Mouse (Mus musculus): ENCODE measurements around the gene Amot.

Gene Amot

GRCm38 (mm10) chrX:145482383-145482782 is 22.6 kb downstream of the Amot start:
- in situ Hi-C loops (cut with MboI, MseI), result no loop called here

- in situ Hi-C loops (cut with MboI, MseI), result no loop called here
Measured at GRCm38 (mm10) chrX:145479942-145480341, 25.0 kb downstream of the Amot start.

GRCm38 (mm10) chrX:145477725-145478194 is 27.2 kb downstream of the Amot start:
- in situ Hi-C loops (cut with MboI, MseI), result no loop called here

GRCm38 (mm10) chrX:145477003-145477724 is 27.8 kb downstream of the Amot start:
- in situ Hi-C loops (cut with MboI, MseI), result no loop called here

GRCm38 (mm10) chrX:145468264-145468663 is 36.7 kb downstream of the Amot start:
- in situ Hi-C loops (cut with MboI, MseI), result no loop called here

GRCm38 (mm10) chrX:145463524-145463923 is 41.5 kb downstream of the Amot start:
- in situ Hi-C loops (cut with MboI, MseI), result no loop called here

- in situ Hi-C loops (cut with MboI, MseI), result no loop called here
Measured at GRCm38 (mm10) chrX:145461339-145461738, 43.6 kb downstream of the Amot start.

- in situ Hi-C loops (cut with MboI, MseI), result no loop called here
Measured at GRCm38 (mm10) chrX:145456251-145456650, 48.7 kb downstream of the Amot start.

GRCm38 (mm10) chrX:145455629-145456028 is 49.4 kb downstream of the Amot start:
- in situ Hi-C loops (cut with MboI, MseI), result no loop called here

GRCm38 (mm10) chrX:145454828-145455227 is 50.2 kb downstream of the Amot start:
- in situ Hi-C loops (cut with MboI, MseI), result no loop called here

GRCm38 (mm10) chrX:145441526-145441925 is 63.5 kb downstream of the Amot start:
- in situ Hi-C loops (cut with MboI, MseI), result no loop called here

- in situ Hi-C loops (cut with MboI, MseI), result no loop called here
Measured at GRCm38 (mm10) chrX:145433652-145434051, 71.3 kb downstream of the Amot start.

GRCm38 (mm10) chrX:145430836-145431570 is 74.0 kb downstream of the Amot start:
- in situ Hi-C loops (cut with MboI, MseI), result no loop called here

GRCm38 (mm10) chrX:145428811-145429210 is 76.2 kb downstream of the Amot start:
- in situ Hi-C loops (cut with MboI, MseI), result no loop called here

GRCm38 (mm10) chrX:145424026-145424425 is 81.0 kb downstream of the Amot start:
- in situ Hi-C loops (cut with MboI, MseI), result loop anchor here (25.0 kb wide), 1 partner anchor 1012 kb away; no protein-coding TSS in a partner anchor

GRCm38 (mm10) chrX:145414319-145414718 is 90.7 kb downstream of the Amot start:
- in situ Hi-C loops (cut with MboI, MseI), result loop anchor here (25.0 kb wide), 1 partner anchor 1002 kb away; no protein-coding TSS in a partner anchor

GRCm38 (mm10) chrX:145411425-145411824 is 93.6 kb downstream of the Amot start:
- in situ Hi-C loops (cut with MboI, MseI), result loop anchor here (25.0 kb wide), 1 partner anchor 999 kb away; no protein-coding TSS in a partner anchor

- in situ Hi-C loops (cut with MboI, MseI), result loop anchor here (25.0 kb wide), 1 partner anchor 994 kb away; no protein-coding TSS in a partner anchor
Measured at GRCm38 (mm10) chrX:145406052-145406451, 98.9 kb downstream of the Amot start.

GRCm38 (mm10) chrX:145401926-145402325 is 103.1 kb downstream of the Amot start:
- in situ Hi-C loops (cut with MboI, MseI), result loop anchor here (25.0 kb wide), 1 partner anchor 990 kb away; no protein-coding TSS in a partner anchor

- in situ Hi-C loops (cut with MboI, MseI), result no loop called here
Measured at GRCm38 (mm10) chrX:145399236-145399635, 105.7 kb downstream of the Amot start.

Data from T-helper 1 cell (primary cell).